Mouse (Mus musculus): ENCODE measurements around the gene Hexim1.

Gene Hexim1

GRCm38 (mm10) chr11:103116959-103117590 is 1.0 kb downstream of the Hexim1 start:
- peak; percentile 73 for DNase-seq (ENCODE audit: low spot score)

DNA sequence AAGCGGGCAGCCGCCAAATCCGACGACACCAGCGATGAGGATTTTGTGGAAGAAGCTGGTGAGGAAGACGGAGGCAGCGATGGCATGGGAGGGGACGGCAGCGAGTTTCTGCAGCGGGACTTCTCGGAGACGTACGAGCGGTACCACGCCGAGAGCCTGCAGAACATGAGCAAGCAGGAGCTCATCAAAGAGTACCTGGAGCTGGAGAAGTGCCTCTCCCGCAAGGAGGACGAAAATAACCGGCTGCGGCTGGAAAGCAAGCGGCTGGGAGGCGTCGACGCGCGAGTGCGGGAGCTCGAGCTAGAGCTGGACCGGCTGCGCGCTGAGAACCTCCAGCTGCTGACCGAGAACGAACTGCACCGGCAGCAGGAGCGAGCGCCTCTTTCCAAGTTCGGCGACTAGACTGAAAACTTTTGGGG is 1.6 kb downstream of the Hexim1 start:
- DNase-seq (ENCODE audit: low spot score), result no peak

GRCm38 (mm10) chr11:103118866-103119265 is 2.8 kb downstream of the Hexim1 start:
- DNase-seq (ENCODE audit: low spot score), result no peak

DNA sequence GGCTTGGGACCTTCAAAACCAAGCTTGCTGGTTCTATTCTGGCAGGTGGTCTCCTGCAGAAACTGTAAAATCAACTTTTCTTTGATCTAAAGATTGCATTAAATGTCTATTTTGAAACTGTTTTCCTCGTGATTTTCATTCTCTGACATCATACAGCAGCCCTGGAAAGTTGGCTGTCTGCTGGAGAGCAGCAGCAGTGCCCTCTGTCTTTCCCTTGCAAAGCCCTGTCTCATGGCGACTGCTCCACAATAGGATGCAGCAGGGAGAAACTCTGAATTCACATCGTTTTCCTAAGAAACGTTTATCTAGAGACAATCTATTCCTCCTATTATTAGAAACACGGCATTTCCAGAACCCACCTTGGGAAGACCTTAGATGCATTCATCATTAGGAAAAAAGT is 3.6 kb downstream of the Hexim1 start:
- no peak for DNase-seq (ENCODE audit: low spot score)

DNA sequence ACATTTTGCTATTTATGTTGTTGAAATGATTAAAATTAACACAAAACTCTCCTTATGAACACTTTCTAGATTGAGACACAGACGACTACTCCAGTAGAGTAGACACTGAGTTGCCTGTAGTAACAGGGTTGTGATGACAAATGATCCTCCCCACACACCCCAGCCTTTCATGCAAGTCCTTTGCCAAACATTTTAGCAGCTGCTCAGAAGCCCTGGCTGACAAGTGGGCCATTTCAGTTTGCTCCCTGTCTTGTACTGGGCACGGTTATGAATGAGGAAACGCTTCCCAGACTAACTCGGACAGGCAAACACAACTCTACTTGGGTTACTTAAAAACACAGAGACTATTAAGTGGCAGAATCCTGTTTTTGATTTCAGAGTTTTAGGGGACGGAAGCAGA is 4.3 kb downstream of the Hexim1 start:
- no peak for DNase-seq (ENCODE audit: low spot score)

DNA sequence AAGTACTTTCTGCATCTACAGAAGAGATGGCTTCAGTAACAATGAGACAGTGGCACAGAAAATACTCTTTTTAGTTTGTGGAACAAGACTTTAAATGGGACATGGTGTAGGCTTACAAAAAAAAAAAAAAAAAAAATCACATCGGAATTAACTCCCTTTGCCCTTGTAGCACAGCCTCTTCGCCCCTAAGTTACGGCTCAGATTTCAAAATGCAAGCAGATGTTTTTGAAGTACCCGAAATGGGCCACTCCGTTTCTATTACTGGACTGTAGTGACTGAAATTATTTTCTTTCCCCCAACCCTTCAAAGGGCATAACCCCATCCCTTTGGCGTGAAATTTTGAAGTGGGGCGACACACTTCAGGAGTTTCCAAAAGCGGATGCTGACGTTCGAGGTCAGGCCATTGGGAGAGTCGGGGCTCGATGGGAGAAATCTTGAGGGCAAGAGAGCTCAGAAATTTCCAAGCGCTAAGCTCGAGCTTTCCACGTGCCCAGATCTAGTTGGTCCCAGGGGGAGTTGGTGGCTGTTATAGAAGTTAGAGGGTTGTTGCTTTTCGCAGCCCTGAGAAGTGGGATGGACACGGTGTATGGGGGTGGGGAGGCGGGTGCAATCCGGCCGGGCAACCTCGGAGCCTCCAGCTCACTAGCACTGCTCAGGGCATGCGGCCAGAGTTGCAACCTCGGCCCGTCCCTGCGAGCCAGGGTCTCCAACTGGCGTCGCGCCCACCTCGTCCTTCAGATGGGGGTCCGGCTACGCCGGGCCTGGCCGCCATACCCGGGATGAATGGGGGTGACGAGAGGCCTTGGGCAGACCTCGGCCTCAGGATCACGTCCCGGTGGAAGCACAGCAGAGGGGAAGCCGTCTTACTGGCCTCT is 15.9 kb downstream of the Hexim1 start, which contains the start of gene Hexim2:
Gene Hexim2, plus strand, starts transcription at position 729 of the 875 bp plus-strand sequence.
- DNase-seq (ENCODE audit: low spot score), result peak; percentile 83

- DNase-seq (ENCODE audit: low spot score), result peak; percentile 100
Observed at GRCm38 (mm10) chr11:103132576-103133455, 16.8 kb downstream of the Hexim1 start.

- DNase-seq (ENCODE audit: low spot score), result peak; percentile 21
Observed at GRCm38 (mm10) chr11:103133456-103134185, 17.6 kb downstream of the Hexim1 start.

- DNase-seq (ENCODE audit: low spot score), result peak; percentile 33
Observed at GRCm38 (mm10) chr11:103134221-103134620, 18.2 kb downstream of the Hexim1 start.

DNA sequence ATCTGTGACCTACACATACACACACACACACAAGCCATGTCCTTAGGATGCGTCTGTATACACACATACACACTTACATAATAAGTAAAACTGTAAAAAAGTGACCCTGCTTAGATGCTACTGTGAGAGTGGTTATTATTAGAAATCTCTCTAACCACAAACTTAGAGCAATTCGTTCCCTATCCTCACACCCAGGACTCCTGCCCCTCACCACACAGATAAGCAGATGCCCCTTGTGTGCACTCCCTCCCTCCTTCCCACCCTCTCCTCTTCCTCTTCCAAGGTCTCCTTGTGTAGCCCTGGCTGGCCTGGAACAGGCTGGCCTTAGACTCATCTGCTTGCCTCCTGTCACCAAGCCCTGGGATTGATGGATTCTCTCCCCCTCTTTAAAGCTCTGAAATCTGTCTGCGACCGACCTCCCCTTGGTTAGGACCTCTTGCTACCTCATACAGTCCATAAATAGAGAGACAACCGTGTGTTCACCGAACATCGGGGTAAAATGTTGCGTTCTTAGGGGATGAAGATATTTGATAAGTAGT is 20.1 kb downstream of the Hexim1 start:
- DNase-seq (ENCODE audit: low spot score), result no peak

DNA sequence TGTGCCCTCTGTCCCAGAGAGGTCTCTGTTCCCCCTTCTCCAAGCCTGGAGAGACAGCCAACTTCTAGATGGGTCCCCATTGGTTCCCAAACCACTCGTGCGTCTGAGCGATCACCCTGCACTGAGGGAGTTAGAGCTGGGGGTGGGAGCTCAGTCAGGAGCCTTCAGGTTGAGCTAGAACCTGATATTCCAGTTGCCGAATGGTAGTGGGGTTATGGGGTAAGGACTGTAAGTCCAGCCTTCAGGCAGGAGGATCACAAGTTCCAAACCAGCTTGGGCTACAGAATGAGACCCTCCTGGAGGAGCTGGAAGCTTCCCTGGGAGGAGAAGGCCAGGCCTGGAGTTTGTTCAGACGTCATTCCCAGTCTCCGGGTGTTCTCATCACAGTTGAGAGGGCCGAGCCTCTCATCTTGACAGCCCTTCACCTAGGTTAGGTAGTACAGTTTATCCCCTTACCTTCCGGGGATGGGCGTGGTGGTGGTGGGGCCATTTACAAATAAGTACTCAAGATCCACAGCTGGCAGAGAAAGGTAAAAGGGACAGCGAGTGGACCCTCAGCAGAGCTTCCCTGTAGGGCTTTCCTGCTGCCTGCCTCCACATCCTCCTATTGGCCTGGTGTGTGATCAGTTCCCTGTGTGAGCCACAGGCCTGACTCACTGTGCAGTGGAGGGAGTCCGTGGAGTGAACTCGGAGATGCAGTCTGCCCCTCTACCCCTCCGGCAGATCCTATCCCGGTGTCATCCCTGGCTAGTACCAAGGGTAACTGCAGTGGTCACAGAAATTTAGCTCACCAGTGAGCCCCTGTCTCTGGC is 24.1 kb downstream of the Hexim1 start:
- no peak for DNase-seq (ENCODE audit: low spot score)

GRCm38 (mm10) chr11:103140763-103141100 is 24.7 kb downstream of the Hexim1 start:
- DNase-seq (ENCODE audit: low spot score), result no peak

GRCm38 (mm10) chr11:103141101-103141943 is 25.3 kb downstream of the Hexim1 start:
- peak; percentile 76 for DNase-seq (ENCODE audit: low spot score)

DNA sequence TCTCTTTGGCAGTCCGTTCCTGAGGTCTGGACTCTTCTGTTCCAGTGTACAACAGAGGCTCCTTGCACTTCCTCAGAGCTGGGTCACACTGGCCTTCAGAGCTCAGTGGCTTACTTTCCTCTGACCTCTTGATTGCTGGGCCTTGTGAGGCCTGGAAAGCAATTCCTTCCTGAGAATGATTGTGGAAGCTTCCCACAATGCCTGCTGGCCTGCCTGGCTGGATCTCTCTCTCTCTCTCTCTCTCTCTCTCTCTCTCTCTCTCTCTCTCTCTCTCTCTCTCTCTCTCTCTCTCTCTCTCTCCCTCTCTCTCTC is 25.9 kb downstream of the Hexim1 start:
- no peak for DNase-seq (ENCODE audit: low spot score)

- no peak for DNase-seq (ENCODE audit: low spot score)
Observed at GRCm38 (mm10) chr11:103142441-103143182, 26.6 kb downstream of the Hexim1 start.

- no peak for DNase-seq (ENCODE audit: low spot score)
Observed at GRCm38 (mm10) chr11:103144309-103145285, 28.6 kb downstream of the Hexim1 start.

DNA sequence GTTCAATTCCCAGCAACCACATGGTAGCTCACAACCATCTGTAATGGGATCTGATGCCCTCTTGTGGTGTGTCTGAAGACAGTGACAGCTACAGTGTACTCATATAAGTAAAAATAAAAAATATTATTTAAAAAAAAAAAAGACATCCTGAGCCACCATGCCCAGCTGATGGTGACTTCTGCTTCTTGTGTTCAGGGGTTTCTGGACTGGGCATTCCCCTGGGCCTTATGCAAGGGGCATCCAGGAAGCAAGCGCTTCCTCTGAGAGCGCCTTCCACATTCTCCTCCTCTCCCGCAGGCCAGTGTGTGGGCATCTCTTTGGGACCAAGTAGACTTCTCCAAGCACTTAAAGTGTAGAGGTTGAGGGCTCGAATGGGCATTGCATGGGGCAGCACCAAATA is 30.4 kb downstream of the Hexim1 start:
- no peak for DNase-seq (ENCODE audit: low spot score)

DNA sequence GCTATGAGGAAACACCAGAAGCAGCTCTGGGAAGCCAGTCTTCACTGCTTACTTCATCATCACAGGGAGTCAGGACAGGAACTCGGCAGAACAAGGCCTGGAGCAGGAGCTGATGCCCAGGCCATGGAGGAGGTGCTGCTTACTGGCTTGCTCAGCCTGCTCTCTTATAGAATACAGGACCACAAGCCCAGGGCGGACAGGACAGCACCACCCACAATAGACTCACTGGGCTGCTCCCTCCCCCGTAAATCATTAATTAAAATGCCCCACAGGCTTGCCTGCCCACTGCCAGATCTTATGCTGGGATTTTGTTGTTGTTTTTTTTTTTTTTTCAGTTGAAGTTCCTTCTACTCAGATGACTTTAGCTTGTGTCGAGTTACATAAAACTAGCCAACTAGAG is 31.7 kb downstream of the Hexim1 start:
- DNase-seq (ENCODE audit: low spot score), result no peak

All from testis, postnatal 14 days (tissue).